Mouse (Mus musculus) cerebellum, postnatal 14 days (tissue): ENCODE measurements at regions not wholly inside any gene's neighbourhood (a gene's known extent, or its start where the extent isn't known, plus 50 kb on each side); places are given as distances from the start of the nearest gene placed in this dataset.

ENCODE experiments used
- DNase-seq, 2 experiments: peaks; one replicate each; pipeline ENCODE4 v3.0.0; 2021; ENCODE audit warnings: mixed read lengths in 2 of 2

DNA sequence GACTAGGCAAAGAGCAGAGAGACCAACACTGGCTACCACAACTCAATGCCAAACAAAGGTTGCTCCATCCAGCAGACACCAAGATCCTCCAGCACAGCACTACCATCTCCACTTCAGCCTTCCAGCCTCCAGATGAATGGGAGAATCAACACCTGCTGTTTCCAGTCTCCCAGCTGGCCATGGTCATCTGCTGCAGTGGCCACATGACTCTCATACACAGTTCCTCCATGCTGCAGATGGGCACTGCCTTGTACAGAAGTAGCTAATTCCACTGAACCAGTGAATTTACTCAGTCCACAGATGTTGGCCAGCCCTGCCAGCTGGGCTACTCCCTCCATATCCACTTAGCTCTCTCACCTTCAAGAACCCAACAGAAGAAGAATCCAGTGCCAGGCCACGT lies 63.0 kb upstream of the Vstm5 start:
- no peak for DNase-seq

DNA sequence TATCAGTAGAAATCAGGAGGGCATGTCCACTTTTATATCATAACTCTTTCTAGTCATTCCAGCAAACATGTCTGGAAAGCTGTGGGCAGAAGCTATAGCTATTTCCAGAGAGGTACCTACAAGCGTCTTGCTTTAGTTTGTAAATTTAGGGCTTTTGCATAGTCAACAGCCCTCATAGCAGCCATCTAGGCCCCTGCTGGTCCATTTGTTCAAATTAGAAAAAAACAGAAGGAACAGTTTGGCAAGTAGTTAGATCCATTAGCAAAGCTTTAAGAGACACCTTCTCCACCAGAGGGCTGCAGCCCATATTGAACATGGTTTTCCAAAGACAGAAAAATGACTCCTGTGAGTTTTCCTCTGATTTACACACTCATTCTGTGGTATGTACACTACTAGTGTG lies 63.4 kb upstream of the Vstm5 start:
- DNase-seq, result no peak

DNA sequence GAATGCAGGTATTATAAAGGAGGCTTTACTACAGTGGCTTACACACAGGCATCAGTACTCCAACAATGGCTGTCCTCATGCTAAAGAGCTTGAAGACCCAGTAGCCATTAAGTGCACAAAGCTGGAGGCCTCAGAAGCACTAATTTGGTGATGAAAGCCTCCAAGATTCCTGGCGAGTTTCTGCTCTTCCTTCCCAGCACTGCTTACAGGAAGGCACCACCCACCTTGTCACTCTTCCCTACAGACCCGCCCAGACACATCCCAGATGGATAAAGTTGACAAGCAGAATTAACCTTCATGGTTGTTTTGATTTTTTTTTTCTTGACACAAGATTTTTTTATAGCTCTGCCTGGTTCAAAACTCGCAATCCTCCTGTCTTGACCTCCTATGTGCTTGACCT lies 59.0 kb upstream of the Hephl1 start:
- no peak for DNase-seq

DNA sequence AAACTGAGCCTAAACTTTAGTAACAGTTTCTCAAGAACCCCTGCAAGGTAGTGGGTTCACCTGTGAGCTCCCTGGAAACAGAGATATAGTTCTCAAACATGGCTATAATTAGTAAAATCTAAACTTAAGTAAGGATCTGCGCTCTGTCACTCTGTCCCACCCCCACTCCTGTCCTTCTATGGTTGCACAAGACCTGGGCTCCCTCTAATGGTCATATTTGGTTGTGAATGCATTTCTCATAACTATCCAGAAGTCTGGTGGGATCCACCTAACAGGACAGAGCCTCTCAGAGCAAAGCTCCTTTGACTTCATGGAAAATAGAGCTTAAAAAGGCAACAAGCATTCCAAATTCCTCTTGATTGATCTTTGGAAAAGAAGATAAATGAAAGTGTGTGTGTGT lies 57.8 kb upstream of the Hephl1 start:
- peak; percentile 5 to 14 for DNase-seq

DNA sequence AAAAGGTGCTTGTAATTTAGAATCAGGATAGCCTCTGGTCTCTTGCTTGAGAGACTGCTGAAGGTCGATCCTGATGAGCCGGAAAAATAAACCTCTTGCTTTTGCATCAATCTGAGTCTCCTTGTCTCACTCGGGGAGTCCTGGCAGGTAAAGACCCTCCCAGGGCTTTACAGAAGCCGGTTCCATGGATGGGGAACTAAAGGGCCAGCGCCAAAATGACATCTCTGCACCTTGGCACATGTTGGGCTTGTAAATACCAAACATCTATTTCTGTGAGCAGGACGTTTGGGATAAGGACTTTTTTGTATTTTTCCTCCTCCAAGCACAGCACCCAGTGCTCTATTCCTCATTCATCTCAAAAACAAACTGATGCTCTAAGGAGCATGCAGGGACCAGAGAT lies 57.1 kb upstream of the Hephl1 start:
- DNase-seq, result no peak

DNA sequence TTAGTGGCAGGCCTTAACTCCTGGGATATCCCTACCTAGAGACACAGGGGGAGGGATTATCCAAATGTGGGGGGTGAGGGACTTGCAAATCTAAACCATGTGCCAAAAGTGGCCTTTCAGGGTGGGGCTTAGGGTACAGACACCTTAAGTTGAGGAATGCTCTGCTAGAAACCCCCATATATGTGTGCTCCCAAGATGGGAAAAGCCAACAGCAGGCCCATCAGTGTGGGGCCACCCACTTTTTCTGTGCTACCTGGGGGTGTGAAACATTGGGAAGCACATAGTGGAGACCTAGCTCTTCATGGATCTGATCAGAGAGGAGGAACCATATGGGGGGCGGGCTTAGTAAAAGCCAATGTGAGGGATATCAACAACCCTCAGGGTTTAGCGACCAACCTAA lies 55.0 kb upstream of the Hephl1 start:
- no peak for DNase-seq

DNA sequence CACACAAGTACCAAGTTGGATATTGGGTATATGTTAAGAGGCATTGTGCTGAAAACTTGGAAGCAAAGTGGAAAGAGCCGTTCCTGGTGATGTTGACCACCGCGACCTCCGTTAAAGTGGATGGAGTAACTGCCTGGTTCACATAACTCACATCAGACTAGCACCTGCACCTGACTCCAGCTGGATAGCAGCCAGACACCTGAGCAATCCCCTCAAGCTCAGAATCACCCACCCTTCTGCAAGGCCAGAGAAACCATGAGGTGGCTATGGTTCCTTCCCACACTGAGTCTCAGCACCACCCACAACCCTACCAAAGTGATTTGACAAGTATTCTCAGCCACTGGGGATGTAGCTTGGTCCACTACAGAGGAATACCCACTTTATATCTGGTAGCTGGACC lies 54.6 kb upstream of the Hephl1 start:
- no peak for DNase-seq
